Mouse (Mus musculus) lung, adult 18-20 months (tissue): ENCODE results near the gene Kel.

Experiments used
- DNase-seq, 2 experiments: peaks; one replicate each; pipeline ENCODE4 v3.0.0; 2022; ENCODE audit warnings: mixed read lengths in 2 of 2

The Kel gene

DNA sequence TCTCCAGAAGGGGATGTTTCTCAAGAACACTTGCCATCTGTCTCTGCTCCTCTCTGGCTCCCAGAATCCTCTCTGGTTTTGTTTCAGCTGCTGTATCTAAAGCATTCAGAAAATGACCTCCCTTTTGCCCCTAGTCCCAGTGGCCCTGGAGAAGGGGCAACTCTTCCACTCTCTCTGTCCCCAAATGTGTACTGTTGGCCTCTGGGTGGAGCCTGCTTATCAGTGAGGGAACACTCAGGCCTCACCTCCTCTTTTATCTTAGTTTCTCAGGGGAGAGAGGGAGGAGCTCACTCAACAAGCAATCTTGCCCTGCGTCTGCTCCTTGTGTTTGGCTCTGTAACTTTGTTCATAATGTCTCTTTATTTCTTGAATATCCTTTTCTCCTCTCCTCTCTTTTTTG, at the start of gene Kel:
Gene Kel, minus strand, starts transcription at position 217 of the 400 bp plus-strand sequence.
- no peak for DNase-seq

DNA sequence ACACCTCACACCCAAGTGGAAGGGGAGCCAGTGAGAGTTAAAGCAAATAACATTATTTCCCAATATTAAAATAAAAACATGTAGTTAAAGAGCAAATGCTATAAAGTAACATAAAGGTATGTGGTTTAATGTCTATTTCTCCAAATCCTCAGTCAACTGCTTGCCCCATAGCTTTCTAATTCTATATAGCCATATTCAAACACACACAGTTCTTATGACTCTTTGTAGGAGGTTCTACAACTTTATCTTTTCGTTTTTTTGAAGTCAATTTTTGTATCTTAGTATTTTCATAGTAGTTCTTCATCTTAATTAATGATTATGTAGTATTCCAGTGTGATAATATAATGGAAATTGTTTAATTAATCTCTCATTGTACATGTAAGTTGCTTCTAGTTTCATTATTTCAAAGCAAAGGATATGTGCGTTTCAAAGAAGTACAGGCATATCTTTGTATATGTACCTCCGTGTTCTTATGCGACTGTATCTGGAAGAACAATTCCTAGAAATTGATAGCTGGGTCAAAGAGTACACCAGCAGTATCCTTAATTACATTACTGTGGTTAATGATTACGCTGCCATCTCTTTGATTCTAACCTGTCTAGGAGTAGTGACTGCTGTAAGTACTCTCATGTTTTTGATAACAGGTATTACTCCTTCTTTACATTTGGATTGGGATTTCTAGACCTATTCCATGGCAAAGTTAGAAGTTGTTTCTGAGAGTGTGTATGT, 40.7 kb upstream of the Kel start:
- no peak for DNase-seq

DNA sequence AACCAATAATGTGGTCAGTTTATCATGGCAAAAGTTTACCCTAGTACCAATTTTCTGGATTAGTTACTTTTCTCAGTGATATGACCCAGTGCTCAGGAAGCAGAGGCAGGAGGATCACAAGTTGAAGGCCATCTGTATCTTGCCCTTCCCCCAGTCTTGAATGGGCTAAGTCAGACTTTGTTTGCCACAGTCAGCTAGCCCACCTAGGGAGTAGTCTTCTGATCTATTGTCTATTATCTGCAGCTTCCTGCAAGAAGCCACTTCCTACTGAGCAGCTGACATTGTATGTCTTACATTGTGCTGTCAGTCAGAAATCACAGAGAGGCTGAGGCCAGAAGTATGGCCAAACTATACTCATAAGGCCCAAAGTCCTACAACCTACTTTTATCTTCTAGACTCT, 37.0 kb upstream of the Kel start:
- no peak for DNase-seq

DNA sequence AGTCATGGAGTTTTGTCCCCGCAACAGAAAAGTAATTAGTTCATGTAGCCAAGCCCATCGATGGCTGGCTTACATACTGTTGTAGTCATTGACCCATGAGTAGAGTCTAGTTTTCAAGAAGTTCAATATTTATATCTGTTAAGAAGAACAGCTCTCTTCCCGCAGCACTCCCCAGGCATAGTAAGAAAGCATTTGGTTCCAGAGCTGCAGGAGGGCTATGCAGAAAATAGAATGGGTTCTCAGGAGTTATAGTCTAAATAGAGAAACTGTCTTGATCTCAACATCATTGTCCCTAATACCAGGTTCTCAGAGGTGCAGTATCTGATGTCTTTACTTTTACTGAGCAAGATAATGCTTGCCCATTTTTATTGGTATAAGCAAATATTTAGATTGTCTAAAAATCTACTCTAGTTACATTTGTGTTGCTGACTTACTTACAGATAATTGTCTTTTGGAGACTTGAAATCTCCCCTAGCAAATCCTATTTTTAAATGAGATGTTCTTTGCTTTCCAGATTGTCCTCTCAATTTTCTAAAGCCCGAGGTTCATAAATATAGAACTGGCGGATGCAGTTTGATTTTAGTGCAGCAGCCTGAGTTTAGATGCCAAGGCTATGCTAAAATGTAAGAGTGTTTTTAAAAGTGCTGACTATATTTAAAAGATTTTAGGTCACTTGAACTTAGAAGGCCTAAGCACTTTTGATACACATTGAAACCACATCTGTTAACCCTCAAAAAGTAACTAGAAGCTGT, 30.8 kb upstream of the Kel start:
- DNase-seq: no peak

- DNase-seq: no peak
These were observed 24.0 kb upstream of the Kel start for GRCm38 (mm10) chr6:41727989-41728609.

DNA sequence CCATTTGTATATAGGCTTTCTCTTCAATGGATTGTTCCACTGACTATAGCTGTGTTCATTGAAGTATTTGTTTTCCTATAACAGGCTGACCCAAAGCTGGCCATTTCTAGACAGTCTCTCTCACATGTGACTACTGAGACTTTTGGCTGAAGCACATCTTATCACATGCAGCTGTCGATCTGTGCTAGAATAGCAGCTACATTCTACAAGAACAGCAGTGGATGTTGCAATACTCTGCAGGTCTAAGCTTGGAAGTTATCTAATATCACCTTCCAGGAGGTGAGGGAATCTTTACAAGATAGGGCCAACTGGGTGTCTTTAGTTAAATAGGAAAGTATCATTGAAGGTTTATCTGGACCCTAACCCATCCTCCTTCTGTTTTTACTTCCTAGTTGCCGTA, 17.3 kb upstream of the Kel start:
- DNase-seq: no peak

DNA sequence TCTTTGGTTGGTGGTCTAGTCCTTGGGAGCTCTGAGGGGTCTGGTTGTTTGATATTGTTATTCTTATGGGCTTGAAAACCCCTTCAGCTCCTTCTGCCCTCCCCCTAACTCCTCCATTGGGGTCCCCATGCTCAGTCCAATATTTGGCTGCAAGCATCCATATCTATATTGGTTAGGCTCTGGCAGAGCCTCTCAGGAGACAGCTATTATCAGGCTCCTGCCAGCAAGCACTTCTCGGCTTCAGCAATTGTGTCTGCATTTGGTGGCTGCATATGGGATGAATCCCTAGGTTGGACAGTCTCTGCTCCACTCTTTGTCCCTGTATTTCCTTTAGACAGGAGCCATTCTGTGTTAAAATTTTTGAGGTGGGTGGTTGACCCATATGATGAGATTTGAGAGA, 6.1 kb upstream of the Kel start:
- DNase-seq: no peak

- no peak for DNase-seq
These were observed 2.1 kb upstream of the Kel start for GRCm38 (mm10) chr6:41706275-41706674.

DNA sequence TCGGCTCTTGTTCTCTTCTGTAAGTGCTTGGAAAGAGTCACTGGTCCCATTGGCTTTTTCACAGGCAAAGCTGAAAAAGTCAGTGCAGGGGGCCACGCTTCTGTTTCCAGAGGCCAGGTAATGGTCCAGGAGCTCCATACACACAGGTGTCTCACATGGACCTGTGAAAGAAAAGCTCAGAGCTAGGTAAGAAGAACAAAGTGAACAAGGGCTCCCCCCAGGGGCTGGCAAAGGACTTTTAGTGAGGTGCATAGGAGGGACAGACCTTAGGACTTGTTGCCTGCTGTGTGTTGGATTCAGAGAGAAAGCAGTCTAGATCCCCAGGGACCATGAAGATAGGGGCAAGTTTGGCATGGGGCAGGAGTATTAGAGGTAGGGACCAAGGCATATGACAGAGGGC, 1.2 kb downstream of the Kel start:
- DNase-seq: peak in 1 of 2 experiments; percentile 1

GRCm38 (mm10) chr6:41701245-41701644, 2.9 kb downstream of the Kel start:
- DNase-seq: no peak

- DNase-seq: no peak
These were observed 9.7 kb downstream of the Kel start for GRCm38 (mm10) chr6:41694407-41694806.

GRCm38 (mm10) chr6:41692200-41692599, 11.9 kb downstream of the Kel start:
- DNase-seq: no peak

- no peak for DNase-seq
These were observed 18.5 kb downstream of the Kel start for GRCm38 (mm10) chr6:41685596-41685995.

DNA sequence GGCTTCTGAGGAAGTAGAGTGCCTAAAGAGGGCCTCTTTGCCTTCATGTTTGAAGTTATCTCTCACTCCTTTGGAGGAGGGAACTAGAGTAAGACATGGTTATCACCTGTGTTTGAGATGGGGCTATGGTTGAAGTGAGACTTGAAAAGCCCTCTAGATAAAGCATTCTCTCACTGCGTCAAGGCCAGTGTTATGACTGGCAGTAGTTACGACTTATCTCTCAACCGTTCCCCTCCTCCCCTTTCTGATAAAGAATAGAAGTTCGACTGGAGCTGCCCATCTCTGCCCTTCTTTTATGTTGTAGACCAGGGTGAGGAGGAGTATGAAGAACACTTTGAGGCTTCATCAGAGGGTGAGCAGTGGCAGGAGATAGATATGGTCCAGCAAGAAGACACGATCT, 19.2 kb downstream of the Kel start:
- DNase-seq: no peak

GRCm38 (mm10) chr6:41684131-41684530, 20.0 kb downstream of the Kel start, which contains the start of gene Llcfc1:
Llcfc1 (plus strand) TSS chr6:41684431.
- no peak for DNase-seq

DNA sequence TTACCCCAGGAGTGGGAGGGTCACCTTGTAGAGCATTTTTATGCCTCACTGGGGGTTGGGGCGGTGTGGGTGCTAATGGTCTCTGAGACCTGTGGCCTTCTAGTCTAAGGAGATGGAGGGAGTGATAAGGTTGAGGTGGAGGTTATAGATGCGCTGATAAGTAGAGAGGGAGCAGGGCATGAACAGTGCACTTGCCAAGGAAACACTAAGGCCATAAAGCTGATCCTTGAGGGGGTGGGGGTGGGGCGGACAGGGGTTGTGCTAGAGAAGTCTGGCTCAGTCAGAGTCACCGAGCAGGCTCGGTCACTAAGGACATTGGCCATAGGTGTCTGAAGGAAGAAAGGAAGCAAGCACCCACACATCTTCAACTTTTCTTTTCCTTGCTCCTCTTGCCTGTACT, 22.5 kb downstream of the Kel start:
- DNase-seq: no peak

DNA sequence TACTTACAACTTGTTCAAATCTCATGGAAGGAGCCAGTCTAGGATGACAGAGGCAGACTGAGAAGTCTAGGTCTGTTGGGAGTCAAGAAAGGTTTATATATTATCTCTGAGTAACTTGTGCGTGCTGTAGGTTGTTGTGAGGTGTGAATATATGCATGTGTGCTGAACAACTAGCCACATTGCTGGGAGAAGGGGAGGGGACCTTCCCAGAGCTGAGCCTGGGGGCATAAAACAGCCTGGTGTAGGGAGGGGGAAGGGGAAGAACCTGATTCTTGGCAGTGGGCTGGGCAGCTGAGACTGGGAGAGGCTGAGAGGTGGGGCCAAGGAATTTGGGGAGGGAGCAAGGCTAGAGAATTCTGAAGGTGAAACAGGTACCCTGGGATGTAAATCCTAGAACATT, 23.5 kb downstream of the Kel start, which contains the start of gene Trpv5:
Gene Trpv5, minus strand, starts transcription at position 101 of the 400 bp plus-strand sequence.
- DNase-seq: no peak

- no peak for DNase-seq
These were observed 27.6 kb downstream of the Kel start for GRCm38 (mm10) chr6:41676530-41676929.

DNA sequence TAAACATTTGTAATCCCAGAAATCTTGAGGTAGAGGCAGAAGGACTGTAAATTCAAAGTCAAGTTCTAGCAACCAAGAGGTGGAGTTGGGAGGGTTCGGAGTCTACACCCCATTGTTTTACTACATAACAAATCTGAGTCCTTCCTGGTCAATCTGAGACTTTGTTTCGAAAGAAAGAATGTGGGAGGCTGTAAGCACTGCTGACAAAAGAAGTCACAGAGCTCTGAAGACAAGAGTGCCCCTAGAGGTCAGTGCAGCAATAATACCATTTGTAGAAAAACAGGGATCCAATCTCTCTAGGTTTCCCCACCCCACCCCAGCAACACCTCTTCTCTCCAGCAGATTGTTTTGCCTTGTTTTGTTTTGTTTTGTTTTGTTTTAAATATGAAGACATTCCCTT, 41.8 kb downstream of the Kel start:
- DNase-seq: peak in 1 of 2 experiments; percentile 20

DNA sequence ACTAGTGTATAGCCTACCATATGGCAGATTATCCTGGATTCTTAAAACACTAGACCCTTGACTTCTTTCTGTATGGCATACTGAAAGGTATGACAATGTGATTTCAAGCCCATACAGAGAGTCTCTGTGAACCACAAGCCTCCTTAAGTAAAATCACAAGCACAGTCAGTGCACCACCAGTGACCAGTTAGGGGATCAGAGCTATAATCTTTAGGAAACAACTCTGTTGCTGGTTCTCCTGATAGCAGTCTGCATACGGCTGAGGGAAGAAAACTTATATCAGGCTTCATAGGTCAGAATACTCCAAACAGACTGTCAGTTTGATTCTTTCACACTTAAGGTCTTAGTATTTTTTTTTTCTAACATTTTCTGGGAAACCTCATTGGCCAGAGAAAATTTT, 45.7 kb downstream of the Kel start:
- no peak for DNase-seq

GRCm38 (mm10) chr6:41654648-41655047, 49.5 kb downstream of the Kel start:
- DNase-seq: no peak

DNA sequence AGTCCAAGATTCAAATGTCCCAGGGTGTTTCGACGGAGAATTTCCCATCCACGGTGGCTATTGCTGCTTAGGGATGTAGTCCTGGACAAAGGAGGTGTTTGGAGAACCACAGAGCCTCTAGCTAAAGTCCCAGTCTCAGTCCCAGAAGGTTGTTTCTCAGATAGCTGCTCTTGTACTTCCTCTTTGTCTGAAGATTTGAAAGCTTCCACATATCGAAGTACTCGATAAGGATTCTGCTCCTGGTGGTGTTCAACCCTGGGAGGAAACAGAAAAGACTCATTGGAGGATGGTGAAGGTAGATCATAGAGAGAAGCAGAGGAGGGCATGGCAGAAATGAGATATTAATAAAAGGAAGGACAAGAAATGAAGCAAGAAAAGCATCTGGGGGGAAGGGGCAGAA, 51.0 kb downstream of the Kel start:
- DNase-seq: no peak

DNA sequence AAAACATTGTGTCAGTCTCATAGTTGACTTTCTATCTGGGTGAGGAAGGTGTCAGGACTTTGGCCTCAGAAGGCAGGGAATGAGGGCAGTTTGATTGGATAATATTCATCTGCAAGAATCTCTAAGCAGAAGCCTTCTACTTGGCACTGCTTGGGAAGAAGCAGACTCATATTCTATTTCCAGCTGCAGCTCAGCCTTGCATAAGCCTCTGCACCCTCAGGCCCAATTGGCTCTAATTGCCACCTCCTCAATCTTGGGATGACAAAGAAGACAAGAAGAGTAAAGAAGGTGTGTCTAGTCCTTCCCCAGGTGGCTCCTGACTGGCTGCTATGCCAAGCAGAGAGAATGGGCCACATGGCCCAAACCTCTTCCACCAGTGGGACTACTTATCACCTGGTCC, 57.5 kb downstream of the Kel start:
- DNase-seq: no peak

GRCm38 (mm10) chr6:41646220-41646619, 57.9 kb downstream of the Kel start:
- DNase-seq: no peak
